In the genomic region with DNA sequence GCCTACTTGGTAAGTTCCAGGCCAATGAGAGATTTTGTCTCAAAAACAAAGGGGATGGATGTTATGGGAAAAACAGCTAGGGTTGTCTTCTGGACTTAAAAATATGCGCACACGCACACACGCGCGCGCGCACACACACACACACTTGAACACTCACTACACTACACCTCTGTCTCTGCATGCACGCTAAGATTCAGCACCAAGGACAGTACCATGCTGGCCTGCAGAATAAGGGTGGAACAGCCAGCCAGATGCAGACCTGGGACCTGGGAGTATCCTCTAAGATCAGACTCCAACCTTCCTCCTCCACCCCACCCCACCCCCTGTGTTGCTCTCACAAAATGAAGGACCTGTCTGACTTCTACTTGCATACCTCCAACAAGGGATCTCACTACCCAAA, we compare ENCODE assay signal across 7 mouse cellular contexts.
DNase-seq lines count a peak whose midpoint lies in the region; ATAC-seq and TF ChIP-seq lines count a peak whose summit lies in the region.

No protein-coding gene starts in this region.

- 65% methylated on average over 8 of the region's 8 CpGs for WGBS in lung, embryonic 14.5 days
- WGBS in lung, adult 2 months: 69% methylated on average over 8 of the region's 8 CpGs
- WGBS in embryonic facial prominence, embryonic 11.5 days: 70% methylated on average over 8 of the region's 8 CpGs

- H3K4me3 ChIP-seq in lung, embryonic 14.5 days (ENCODE audit: low read depth, low read length): no peak overlapping the region
- no peak overlapping the region for H3K4me3 ChIP-seq in lung, adult 2 months (replicated peaks; ENCODE audit: extremely low read depth, low read depth, low read length)
- no peak overlapping the region for H3K4me3 ChIP-seq in embryonic facial prominence, embryonic 11.5 days (ENCODE audit: low read depth, low read length)
- H3K4me3 ChIP-seq in myocyte: no peak overlapping the region

- no peaks in the 10 kb centered on the region for H3K9me3 ChIP-seq in lung, embryonic 14.5 days (ENCODE audit: low read depth, low read length)
- no peaks in the 10 kb centered on the region for H3K9me3 ChIP-seq in embryonic facial prominence, embryonic 11.5 days (replicated peaks; ENCODE audit: control insufficient read depth, low read length)

- ATAC-seq in lung, embryonic 14.5 days (ENCODE audit: insufficient read depth): no peak
- no peak for ATAC-seq in embryonic facial prominence, embryonic 11.5 days (replicated peaks; ENCODE audit: insufficient number of reproducible peaks, low FRiP score, low TSS enrichment, low read depth)

- H3K27me3 ChIP-seq in lung, embryonic 14.5 days (ENCODE audit: insufficient read depth, low read length): no peaks in the 10 kb centered on the region
- H3K27me3 ChIP-seq in embryonic facial prominence, embryonic 11.5 days (ENCODE audit: control insufficient read depth, insufficient read depth, low read length): no peaks in the 10 kb centered on the region
- H3K27me3 ChIP-seq in myocyte (ENCODE audit: control insufficient read depth, insufficient read depth, insufficient read length): peaks cover 9% of the 10 kb centered on the region

- no peak overlapping the region for H3K27ac ChIP-seq in lung, embryonic 14.5 days (ENCODE audit: low read depth)
- H3K27ac ChIP-seq in embryonic facial prominence, embryonic 11.5 days (replicated peaks; ENCODE audit: low read depth, low read length): no peak overlapping the region

- no peaks in the 10 kb centered on the region for H3K36me3 ChIP-seq in lung, embryonic 14.5 days (ENCODE audit: insufficient read depth)
- H3K36me3 ChIP-seq in embryonic facial prominence, embryonic 11.5 days (replicated peaks; ENCODE audit: control insufficient read depth, insufficient read depth, low read depth, low read length): no peaks in the 10 kb centered on the region
- H3K36me3 ChIP-seq in myocyte (ENCODE audit: control insufficient read depth, insufficient read depth): no peaks in the 10 kb centered on the region

- no peak overlapping the region for H3K4me2 ChIP-seq in lung, embryonic 14.5 days
- H3K4me2 ChIP-seq in embryonic facial prominence, embryonic 11.5 days (ENCODE audit: low read depth, low read length): no peak overlapping the region
- H3K4me2 ChIP-seq in myocyte (ENCODE audit: low read depth): no peak overlapping the region

- H3K4me1 ChIP-seq in lung, embryonic 14.5 days (ENCODE audit: insufficient read depth): no peaks in the 10 kb centered on the region
- no peaks in the 10 kb centered on the region for H3K4me1 ChIP-seq in lung, adult 2 months (ENCODE audit: control insufficient read depth, insufficient read depth, low read length)
- no peaks in the 10 kb centered on the region for H3K4me1 ChIP-seq in embryonic facial prominence, embryonic 11.5 days (ENCODE audit: control insufficient read depth, insufficient read depth, low read length)

- peak; percentile 93 for DNase-seq in lung, embryonic 14.5 days
- no peak for DNase-seq in lung, adult 2 months
- DNase-seq in adipocyte (ENCODE audit: low spot score): peak; percentile 67
- peak; percentile 89 for DNase-seq in embryonic facial prominence, embryonic 11.5 days (ENCODE audit: low spot score)
- no peak for DNase-seq in left cerebral cortex, adult 8-10 months (ENCODE audit: low spot score in 2 of 2)
- no peak for DNase-seq in right cerebral cortex, postnatal 36 days (ENCODE audit: low spot score in 2 of 2)

- H3K79me2 ChIP-seq in myocyte (ENCODE audit: control insufficient read depth, insufficient read depth): no peaks in the 10 kb centered on the region

- TF ChIP-seq POLR2A in lung, adult 2 months (IDR thresholded peaks at IDR 0.05; ENCODE audit: borderline replicate concordance, extremely low read depth, low read depth, low read length): no peak
- TF ChIP-seq POLR2A in myocyte (IDR thresholded peaks at IDR 0.05; ENCODE audit: insufficient read length, low read depth): no peak

- no peak for TF ChIP-seq CTCF in lung, embryonic 14.5 days (IDR thresholded peaks at IDR 0.05; ENCODE audit: low read depth)
- TF ChIP-seq CTCF in lung, adult 2 months (IDR thresholded peaks at IDR 0.05; ENCODE audit: insufficient read depth, low read length): no peak

- no peak overlapping the region for H3ac ChIP-seq in myocyte (ENCODE audit: control insufficient read depth, insufficient read length)

- H3K9ac ChIP-seq in lung, embryonic 14.5 days: no peak overlapping the region
- no peak overlapping the region for H3K9ac ChIP-seq in embryonic facial prominence, embryonic 11.5 days (replicated peaks; ENCODE audit: low read length)

TF ChIP-seq in myocyte, 11 proteins besides CTCF, POLR2A, EP300 and RAD21:
- TF ChIP-seq REST (IDR thresholded peaks at IDR 0.05; ENCODE audit: insufficient read depth, insufficient read length) (peak; percentile 99), MYOG (IDR thresholded peaks at IDR 0.05; ENCODE audit: control insufficient read depth in 1 of 3, insufficient read depth in 1 of 3, insufficient read length in 2 of 3, low read depth in 2 of 3) (no peak)
TF ChIP-seq in myocyte: peak in this region for 1.

Comparison
In these comparisons a context has a peak if more than half of its experiments do, and no peak if none do; other contexts are left out.
1. DNase-seq: peak in lung, embryonic 14.5 days (single experiment), adipocyte (single experiment) and embryonic facial prominence, embryonic 11.5 days (single experiment); none in lung, adult 2 months (single experiment), left cerebral cortex, adult 8-10 months (0 of 2) and right cerebral cortex, postnatal 36 days (0 of 2).